Mouse (Mus musculus) spleen, adult 2 months (tissue): Measurements from ENCODE around the gene Ddx19b.

Source experiments
- CTCF ChIP-seq: fragments of 200-500 bp; IDR thresholded peaks from 2 replicates; pipeline ENCODE4 v1.5.1; 2011; ENCODE audit warnings: mild to moderate bottlenecking, inconsistent platforms; ENCODE audit not compliant: insufficient read depth, insufficient read length, insufficient replicate concordance; ENCODE audit errors: extremely low read depth
- POLR2A ChIP-seq: fragments of 200-500 bp; IDR thresholded peaks from 2 replicates; pipeline ENCODE4 v1.6.1; 2011; ENCODE audit warnings: low read depth, low read length, inconsistent platforms

GRCm38 (mm10) chr8:110981304-110981703 lies 50.2 kb downstream of the Ddx19b start:
- TF ChIP-seq POLR2A, result no peak
- TF ChIP-seq CTCF, result no peak
